Mouse (Mus musculus) right cerebral cortex, postnatal 4 days (tissue): Measurements from ENCODE around the gene Gfpt2.
"Not testable (repeated sequence)": the region's sequence is repeated elsewhere in the genome, so short reads cannot be mapped to it uniquely, and the experiment has no call there.

Experiments
- DNase-seq: peaks from one replicate; pipeline ENCODE4 v3.0.0-alpha.2; 2022

Gene Gfpt2

GRCm38 (mm10) chr11:49794342-49795144, 565 bp downstream of the Gfpt2 start:
- DNase-seq: peak; percentile 16

GRCm38 (mm10) chr11:49798931-49799330, 5.0 kb downstream of the Gfpt2 start:
- DNase-seq: no peak

- peak; percentile 18 for DNase-seq
Observed at GRCm38 (mm10) chr11:49801516-49801915, 7.5 kb downstream of the Gfpt2 start.

- no peak for DNase-seq
Observed at GRCm38 (mm10) chr11:49803801-49804200, 9.8 kb downstream of the Gfpt2 start.

GRCm38 (mm10) chr11:49806218-49806617, 12.2 kb downstream of the Gfpt2 start:
- no peak for DNase-seq

GRCm38 (mm10) chr11:49808946-49809345, 15.0 kb downstream of the Gfpt2 start:
- DNase-seq: no peak

- not testable (repeated sequence) for DNase-seq
Observed at GRCm38 (mm10) chr11:49810696-49811095, 16.7 kb downstream of the Gfpt2 start.

GRCm38 (mm10) chr11:49811099-49811541, 17.1 kb downstream of the Gfpt2 start:
- DNase-seq: no peak

- no peak for DNase-seq
Observed at GRCm38 (mm10) chr11:49811879-49812278, 17.9 kb downstream of the Gfpt2 start.

GRCm38 (mm10) chr11:49818869-49819566, 25.0 kb downstream of the Gfpt2 start:
- DNase-seq: peak; percentile 41

GRCm38 (mm10) chr11:49819676-49820075, 25.7 kb downstream of the Gfpt2 start:
- DNase-seq: peak; percentile 17

- DNase-seq: no peak
Observed at GRCm38 (mm10) chr11:49820928-49821327, 26.9 kb downstream of the Gfpt2 start.

- no peak for DNase-seq
Observed at GRCm38 (mm10) chr11:49821546-49821945, 27.6 kb downstream of the Gfpt2 start.

- DNase-seq: no peak
Observed at GRCm38 (mm10) chr11:49822337-49822736, 28.4 kb downstream of the Gfpt2 start.

- DNase-seq: peak; percentile 64
Observed at GRCm38 (mm10) chr11:49824896-49825295, 30.9 kb downstream of the Gfpt2 start.

- no peak for DNase-seq
Observed at GRCm38 (mm10) chr11:49827243-49827642, 33.3 kb downstream of the Gfpt2 start.

GRCm38 (mm10) chr11:49829176-49829745, 35.3 kb downstream of the Gfpt2 start:
- DNase-seq: no peak

- no peak for DNase-seq
Observed at GRCm38 (mm10) chr11:49831980-49832379, 38.0 kb downstream of the Gfpt2 start.

- DNase-seq: no peak
Observed at GRCm38 (mm10) chr11:49832962-49833361, 39.0 kb downstream of the Gfpt2 start.

GRCm38 (mm10) chr11:49834248-49834647, 40.3 kb downstream of the Gfpt2 start:
- DNase-seq: no peak

GRCm38 (mm10) chr11:49835257-49835956, 41.4 kb downstream of the Gfpt2 start:
- DNase-seq: no peak

GRCm38 (mm10) chr11:49837717-49838407, 43.9 kb downstream of the Gfpt2 start:
- no peak for DNase-seq
